Mouse (Mus musculus) hindbrain, embryonic 14.5 days (tissue): ENCODE data around the gene Sox6. TPM values are rescaled to one million over a fixed set of nuclear protein-coding genes. Genes with fewer than 3 reads are reported as not detected.

Source experiments
- ATAC-seq: fragments of 200-750 bp; cut with Nextera tagmentation; 2 replicates; pipeline ENCODE4 v1.8.0; 2017; ENCODE audit warnings: moderate number of reproducible peaks, mild to moderate bottlenecking, moderate TSS enrichment, moderate library complexity; ENCODE audit not compliant: low FRiP score
- DNase-seq: peaks from one replicate; pipeline ENCODE4 v3.0.0-alpha.2; 2015; ENCODE audit warnings: low spot score
- H3K27ac ChIP-seq: fragments of 300-500 bp; sonication (generic); 2 replicates; pipeline ENCODE4 v1.5.1; 2014; ENCODE audit warnings: mild to moderate bottlenecking, moderate library complexity
- H3K27me3 ChIP-seq: fragments of 300-500 bp; sonication (generic); 2 replicates; pipeline ENCODE4 v1.6.1; 2014; ENCODE audit warnings: mild to moderate bottlenecking, low read length, mixed read lengths; ENCODE audit not compliant: control insufficient read depth, insufficient read depth
- H3K36me3 ChIP-seq: fragments of 300-500 bp; sonication (generic); replicated peaks from 2 replicates; pipeline ENCODE4 v1.6.1; 2014; ENCODE audit not compliant: control insufficient read depth, insufficient read depth
- H3K4me1 ChIP-seq: fragments of 300-500 bp; sonication (generic); replicated peaks from 2 replicates; pipeline ENCODE4 v1.6.1; 2014; ENCODE audit warnings: antibody characterized with exemption, low read length, mixed read lengths; ENCODE audit not compliant: control insufficient read depth, insufficient read depth
- H3K4me2 ChIP-seq: fragments of 300-500 bp; sonication (generic); replicated peaks from 2 replicates; pipeline ENCODE4 v1.6.1; 2014; ENCODE audit warnings: mild to moderate bottlenecking, moderate library complexity
- H3K4me3 ChIP-seq: fragments of 300-500 bp; sonication (generic); replicated peaks from 2 replicates; pipeline ENCODE4 v1.5.1; 2014; ENCODE audit warnings: mild to moderate bottlenecking, low read length
- H3K9ac ChIP-seq: fragments of 300-500 bp; sonication (generic); 2 replicates; pipeline ENCODE4 v1.6.1; 2014
- H3K9me3 ChIP-seq: fragments of 300-500 bp; sonication (generic); 2 replicates; pipeline ENCODE4 v1.6.1; 2016; ENCODE audit warnings: low read length; ENCODE audit not compliant: control insufficient read depth
- WGBS: fragments of 180-500 bp; shearing (Covaris S2); extraction: QIAGEN DNeasy Blood & Tissue Kit; methylation state at CpG from one replicate; pipeline ENCODE4 v1.1.7; 2014; 5-methylcytosine and 5-hydroxymethylcytosine counted together
- polyA plus RNA-seq: library from polyadenylated mRNA; unstranded; fragments of >200 nt; fragmentation: Nextera tagmentation; extraction: Ambion mirVana; gene quantifications from 2 replicates; pipeline ENCODE4 v1.2.1, GENCODE M21; 2014

The Sox6 gene
- polyA plus RNA-seq, 1 experiment from 2014 or later = 32.7 TPM

DNA sequence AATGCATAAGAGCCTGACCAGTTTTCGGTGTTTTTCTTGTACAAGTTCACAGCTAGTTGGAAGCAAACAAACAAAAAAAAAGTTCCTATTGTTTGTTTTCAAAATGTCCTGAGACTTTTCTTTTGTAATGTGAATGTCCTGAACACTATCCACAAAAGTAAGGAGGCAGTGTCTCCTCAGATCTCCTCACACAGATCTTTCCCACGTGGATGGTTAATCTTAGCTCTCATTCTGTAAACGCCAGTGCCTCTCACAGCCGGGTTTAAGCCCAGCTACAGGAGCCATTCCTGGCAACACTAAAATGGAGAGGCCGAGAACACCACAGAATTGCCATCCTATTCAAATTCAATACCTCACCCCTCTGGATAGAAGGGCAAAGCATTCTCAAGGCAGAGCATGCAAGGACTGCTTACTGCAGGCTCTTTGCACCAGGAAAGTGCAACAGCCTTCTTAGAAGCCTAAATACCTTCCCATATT is 392.6 kb downstream of the Sox6 start:
- no peaks in the 10 kb centered on the region for H3K27me3 ChIP-seq
- no peak overlapping the region for H3K4me3 ChIP-seq
- no peak overlapping the region for H3K27ac ChIP-seq
- DNase-seq (no peak), ATAC-seq (no peak)
- peaks cover 11% of the 10 kb centered on the region for H3K4me1 ChIP-seq
- WGBS = 6% methylated on average over 5 of the region's 5 CpGs
- H3K9ac ChIP-seq = no peak overlapping the region
- H3K9me3 ChIP-seq = no peaks in the 10 kb centered on the region
- no peaks in the 10 kb centered on the region for H3K36me3 ChIP-seq
- H3K4me2 ChIP-seq = no peak overlapping the region

- WGBS = 9% methylated on average over 1 of the region's 1 CpGs
- Histone ChIP-seq H3K9me3 (no peaks in the 10 kb centered on the region), H3K4me3 (no peak overlapping the region), H3K9ac (no peak overlapping the region), H3K27ac (no peak overlapping the region), H3K36me3 (no peaks in the 10 kb centered on the region), H3K4me1 (peaks cover 11% of the 10 kb centered on the region), H3K27me3 (no peaks in the 10 kb centered on the region), H3K4me2 (no peak overlapping the region)
- ATAC-seq = no peak
- no peak for DNase-seq
Measured at GRCm38 (mm10) chr7:115645272-115645970, 393.2 kb downstream of the Sox6 start.

DNA sequence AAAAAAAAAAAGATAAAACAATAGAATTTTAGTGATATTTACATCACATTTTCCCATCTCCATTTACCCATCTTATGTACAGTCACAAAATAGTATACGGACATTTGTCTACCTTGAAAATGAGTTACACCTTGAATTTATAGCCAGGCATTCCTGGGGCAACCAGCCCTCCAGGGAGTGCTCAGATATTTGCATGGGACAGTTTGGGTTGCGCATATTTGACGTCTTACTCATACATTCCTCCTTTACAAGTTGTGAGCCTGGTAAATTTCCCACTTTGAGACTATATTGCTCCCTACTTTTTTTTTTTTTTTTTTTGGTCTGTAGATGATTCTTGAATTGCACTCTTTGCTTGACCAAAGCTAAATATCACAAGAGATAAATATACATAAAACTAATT is 407.9 kb downstream of the Sox6 start:
- H3K4me1 ChIP-seq = peaks cover 7% of the 10 kb centered on the region
- no peaks in the 10 kb centered on the region for H3K27me3 ChIP-seq
- 91% methylated on average over 3 of the region's 3 CpGs for WGBS
- H3K4me2 ChIP-seq = no peak overlapping the region
- no peak overlapping the region for H3K4me3 ChIP-seq
- H3K36me3 ChIP-seq = no peaks in the 10 kb centered on the region
- 0 out of 2 replicates have a peak, but pooled peaks cover 3% of the 10 kb centered on the region for H3K9me3 ChIP-seq
- H3K27ac ChIP-seq = no peak overlapping the region
- DNase-seq (no peak), ATAC-seq (no peak)
- no peak overlapping the region for H3K9ac ChIP-seq

DNA sequence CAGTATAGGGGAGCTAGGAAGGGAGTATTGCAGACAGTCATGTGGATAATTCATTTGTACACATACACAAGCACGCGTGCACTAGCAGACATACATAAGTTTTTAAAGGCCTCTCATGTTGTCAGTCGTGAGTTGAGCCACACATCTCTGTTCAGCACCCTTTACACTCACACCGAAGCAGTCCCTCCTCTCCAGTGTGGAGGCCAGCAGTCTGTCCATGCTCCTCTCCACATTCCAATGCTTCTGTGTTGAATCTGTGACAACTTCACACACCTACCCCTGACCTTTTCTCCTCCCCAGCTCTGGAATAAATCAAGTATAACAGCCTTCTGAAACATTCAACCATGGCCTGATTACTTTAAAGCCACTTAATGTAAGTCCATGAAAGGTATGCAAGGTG is 408.3 kb downstream of the Sox6 start:
- 91% methylated on average over 4 of the region's 4 CpGs for WGBS
- Histone ChIP-seq H3K4me2 (no peak overlapping the region), H3K4me1 (peaks cover 11% of the 10 kb centered on the region), H3K9ac (no peak overlapping the region), H3K27ac (no peak overlapping the region), H3K27me3 (no peaks in the 10 kb centered on the region), H3K9me3 (0 out of 2 replicates have a peak, but pooled peaks cover 3% of the 10 kb centered on the region), H3K4me3 (no peak overlapping the region), H3K36me3 (no peaks in the 10 kb centered on the region)
- ATAC-seq (no peak), DNase-seq (no peak)

DNA sequence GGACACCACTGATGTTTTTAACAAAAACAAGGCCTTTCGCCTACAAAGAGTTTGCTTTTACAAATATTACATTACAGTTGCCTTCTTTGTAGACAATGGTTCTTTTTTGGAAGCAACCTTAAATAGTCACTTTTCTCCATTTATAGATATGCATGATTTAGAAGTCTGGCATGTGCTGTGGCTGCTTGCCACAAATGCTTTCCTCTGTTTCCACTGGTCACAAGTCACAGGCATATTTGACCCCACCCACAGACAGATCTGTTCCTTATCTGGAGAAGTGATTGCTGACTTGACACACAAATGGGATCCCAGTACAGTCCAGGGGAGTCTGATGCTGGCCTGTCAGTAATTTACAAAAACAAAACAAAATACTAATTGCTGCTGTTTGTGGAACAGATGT is 409.8 kb downstream of the Sox6 start:
- Histone ChIP-seq H3K9ac (no peak overlapping the region), H3K9me3 (0 out of 2 replicates have a peak, but pooled peaks cover 3% of the 10 kb centered on the region), H3K4me2 (no peak overlapping the region), H3K36me3 (no peaks in the 10 kb centered on the region), H3K27ac (no peak overlapping the region), H3K4me3 (no peak overlapping the region), H3K4me1 (peaks cover 13% of the 10 kb centered on the region), H3K27me3 (no peaks in the 10 kb centered on the region)
- DNase-seq (no peak), ATAC-seq (no peak)
- WGBS = 92% methylated on average over 1 of the region's 1 CpGs

GRCm38 (mm10) chr7:115625956-115626355 is 412.6 kb downstream of the Sox6 start:
- Histone ChIP-seq H3K4me1 (peaks cover 13% of the 10 kb centered on the region), H3K4me2 (no peak overlapping the region), H3K4me3 (no peak overlapping the region), H3K27ac (no peak overlapping the region), H3K9me3 (no peaks in the 10 kb centered on the region), H3K9ac (no peak overlapping the region), H3K36me3 (no peaks in the 10 kb centered on the region), H3K27me3 (no peaks in the 10 kb centered on the region)
- ATAC-seq (no peak), DNase-seq (no peak)
- WGBS = 74% methylated on average over 4 of the region's 4 CpGs

DNA sequence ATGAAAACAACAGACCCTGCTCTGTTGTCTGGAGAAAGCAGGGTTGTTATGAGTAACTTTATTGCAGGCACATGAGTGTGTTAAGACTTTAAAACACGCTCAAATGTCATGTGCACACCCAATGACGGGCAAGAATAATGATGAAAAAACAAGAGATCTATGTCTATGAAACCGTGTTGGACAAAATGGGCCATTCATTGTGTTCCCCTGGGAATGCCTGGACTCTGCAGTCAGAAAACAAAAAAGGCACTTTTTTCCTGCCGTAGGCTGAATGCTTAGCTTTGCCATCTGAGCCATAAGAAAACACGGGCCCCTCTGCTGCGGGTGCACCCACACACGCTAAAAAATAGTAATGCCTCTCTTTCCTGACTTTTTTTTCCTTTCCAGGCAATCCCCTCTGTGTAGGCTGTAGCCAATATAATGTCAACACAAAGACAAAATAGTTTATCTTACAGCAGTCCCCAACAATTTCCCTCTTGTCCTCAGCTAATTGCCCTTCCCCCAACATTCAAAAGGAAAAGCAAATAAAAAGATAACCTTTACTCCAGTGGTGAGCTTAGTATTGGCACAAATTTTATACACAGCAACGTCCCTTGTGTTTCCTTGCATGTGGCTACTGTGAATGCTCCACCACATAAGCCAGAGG is 413.6 kb downstream of the Sox6 start:
- Histone ChIP-seq H3K4me1 (peaks cover 13% of the 10 kb centered on the region), H3K4me2 (peak overlapping the region; percentile 27; the same call in 1 of the 2 replicates), H3K27ac (peak overlapping the region; percentile 38; the same call in 1 of the 2 replicates), H3K27me3 (no peaks in the 10 kb centered on the region), H3K4me3 (no peak overlapping the region), H3K36me3 (no peaks in the 10 kb centered on the region), H3K9me3 (no peaks in the 10 kb centered on the region), H3K9ac (no peak overlapping the region)
- no peak for ATAC-seq
- WGBS = 14% methylated on average over 8 of the region's 8 CpGs
- no peak for DNase-seq

DNA sequence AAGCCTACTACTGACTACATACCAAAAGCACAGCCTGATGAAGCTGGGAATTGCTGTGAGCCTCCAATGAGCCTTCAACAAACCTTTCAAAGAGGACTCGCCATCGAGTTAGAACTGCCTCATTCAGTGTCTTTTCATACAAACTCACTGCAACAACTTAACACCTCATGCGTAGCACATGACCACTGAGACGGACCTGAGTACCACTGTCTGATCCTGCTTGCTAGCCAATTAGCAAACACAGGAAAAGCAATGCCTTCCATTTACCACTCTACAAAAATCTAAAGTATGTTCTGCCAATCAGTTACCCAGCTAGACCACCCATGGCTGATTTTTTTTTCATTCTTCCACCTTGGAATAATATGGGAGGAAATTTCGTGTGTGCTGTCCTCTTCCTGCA is 414.1 kb downstream of the Sox6 start:
- ATAC-seq (no peak), DNase-seq (no peak)
- Histone ChIP-seq H3K4me1 (peaks cover 13% of the 10 kb centered on the region), H3K4me2 (no peak overlapping the region), H3K9me3 (no peaks in the 10 kb centered on the region), H3K36me3 (no peaks in the 10 kb centered on the region), H3K9ac (no peak overlapping the region), H3K4me3 (no peak overlapping the region), H3K27me3 (no peaks in the 10 kb centered on the region), H3K27ac (peak overlapping the region; percentile 16; the same call in 1 of the 2 replicates)
- 56% methylated on average over 5 of the region's 5 CpGs for WGBS

DNA sequence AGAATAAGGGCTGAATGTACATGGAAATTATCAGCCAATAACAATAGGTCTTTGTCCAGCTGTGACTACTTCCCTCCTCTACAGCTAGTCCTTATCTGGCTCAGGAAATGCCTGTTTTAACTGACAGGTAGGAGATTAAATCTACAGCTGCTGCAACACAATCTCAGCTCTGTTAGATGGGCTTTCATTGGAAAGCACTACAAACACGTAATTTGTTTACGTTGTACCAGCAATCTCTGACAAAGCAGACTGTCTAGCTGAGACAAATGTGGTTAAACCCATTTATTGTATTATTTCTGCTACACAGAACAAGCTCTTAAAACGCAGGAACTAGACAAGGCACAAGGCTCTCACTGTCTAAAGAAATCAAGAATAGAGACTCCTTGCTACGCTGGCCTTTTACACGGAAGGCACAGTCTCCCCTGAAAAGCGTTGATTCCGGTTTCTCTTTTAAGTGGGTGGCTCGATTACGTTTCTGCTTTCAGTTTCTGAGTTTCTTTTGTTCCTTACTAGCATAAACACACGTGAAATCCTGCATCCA is 422.8 kb downstream of the Sox6 start:
- H3K36me3 ChIP-seq = no peaks in the 10 kb centered on the region
- no peak overlapping the region for H3K9ac ChIP-seq
- H3K27ac ChIP-seq = peak overlapping the region; percentile 61
- no peak overlapping the region for H3K4me3 ChIP-seq
- peak; percentile 49 for DNase-seq
- peaks cover 10% of the 10 kb centered on the region; the same call in 1 of the 2 replicates for H3K4me1 ChIP-seq
- no peaks in the 10 kb centered on the region for H3K9me3 ChIP-seq
- no peaks in the 10 kb centered on the region for H3K27me3 ChIP-seq
- 26% methylated on average over 10 of the region's 10 CpGs for WGBS
- no peak for ATAC-seq
- H3K4me2 ChIP-seq = peak overlapping the region; percentile 24
